Mouse (Mus musculus): ENCODE results near the gene Dcaf11. TPM values are rescaled to one million over a fixed set of nuclear protein-coding genes. Genes with fewer than 3 reads are reported as not detected.

The Dcaf11 gene
- polyA plus RNA-seq, 1 experiment from 2014 or later = 70.9 TPM

DNA sequence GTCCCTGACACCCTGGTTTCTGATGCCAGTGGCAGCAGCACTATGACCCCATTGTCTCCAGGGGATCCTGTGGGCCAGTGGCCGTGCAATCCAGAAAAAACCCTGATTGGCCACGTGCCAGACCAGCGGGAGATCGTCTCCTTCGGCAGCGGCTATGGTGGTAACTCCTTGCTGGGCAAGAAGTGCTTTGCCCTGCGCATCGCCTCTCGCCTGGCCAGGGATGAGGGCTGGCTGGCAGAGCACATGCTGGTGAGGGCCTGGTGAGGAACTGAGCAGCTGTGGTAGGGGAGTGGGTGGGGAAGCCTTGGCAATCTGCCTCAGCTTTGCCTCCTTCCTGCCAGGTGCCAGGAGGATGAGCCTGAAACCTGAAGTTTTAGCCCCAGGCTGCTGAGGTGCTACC lies 15.5 kb upstream of the Dcaf11 start:
- Histone ChIP-seq H3K27me3 (replicated peaks; ENCODE audit: control insufficient read depth, insufficient read depth, low read length) (no peaks in the 10 kb centered on the region), H3K9me3 (ENCODE audit: control insufficient read depth, low read length) (no peaks in the 10 kb centered on the region), H3K4me3 (ENCODE audit: low read depth, low read length) (no peak overlapping the region), H3K36me3 (ENCODE audit: control insufficient read depth, insufficient read depth, low read length) (peaks cover 66% of the 10 kb centered on the region), H3K27ac (ENCODE audit: low read depth) (no peak overlapping the region), H3K9ac (ENCODE audit: low read length) (no peak overlapping the region), H3K4me1 (replicated peaks; ENCODE audit: control insufficient read depth, insufficient read depth, low read length) (peaks cover 8% of the 10 kb centered on the region), H3K4me2 (ENCODE audit: low read length) (no peak overlapping the region)
- 80% methylated on average over 9 of the region's 9 CpGs for WGBS
- ATAC-seq (replicated peaks; ENCODE audit: low FRiP score, low TSS enrichment, low read depth) = no peak
- DNase-seq (ENCODE audit: low spot score) = no peak

DNA sequence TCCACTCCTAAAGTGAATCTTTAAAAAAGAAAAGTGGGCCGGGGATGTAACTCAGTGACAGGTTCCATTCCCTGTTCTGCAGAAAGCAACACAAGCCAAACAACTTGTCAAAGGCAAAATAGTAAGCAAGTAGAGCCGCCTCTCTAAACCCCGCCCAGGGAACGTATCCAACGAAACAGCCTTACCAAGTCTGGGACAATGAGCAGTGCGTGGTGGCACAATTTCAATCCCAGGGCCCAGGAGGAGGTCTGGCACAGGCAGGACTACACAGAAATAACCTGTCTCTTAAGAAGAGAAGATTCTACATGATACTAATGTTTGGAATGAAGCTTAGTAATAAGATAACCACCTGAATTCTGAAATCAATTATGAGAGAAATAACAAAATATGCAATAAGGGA lies 9.6 kb upstream of the Dcaf11 start:
- Histone ChIP-seq H3K27me3 (replicated peaks; ENCODE audit: control insufficient read depth, insufficient read depth, low read length) (no peaks in the 10 kb centered on the region), H3K9ac (ENCODE audit: low read length) (no peak overlapping the region)
- 87% methylated on average over 6 of the region's 6 CpGs for WGBS

DNA sequence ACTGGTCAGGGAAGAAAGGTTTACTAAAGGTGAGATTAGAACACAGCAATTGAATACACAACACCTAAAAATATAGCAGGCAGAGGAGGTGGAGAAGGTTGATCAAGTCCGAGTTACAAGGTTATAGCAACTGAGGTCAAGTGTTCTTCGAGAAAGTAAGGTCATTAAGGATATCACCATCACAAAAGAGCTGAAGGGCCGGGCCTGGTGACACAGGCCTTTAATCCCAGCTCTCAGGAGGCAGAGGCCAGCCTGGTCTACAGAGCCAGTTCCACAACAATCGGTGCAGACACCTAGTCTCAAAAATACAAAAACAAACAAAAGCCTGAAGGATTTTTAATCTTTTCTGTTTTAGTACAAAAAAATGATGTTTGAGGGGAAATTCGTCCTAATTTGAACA lies 8.5 kb upstream of the Dcaf11 start:
- Histone ChIP-seq H3K36me3 (ENCODE audit: control insufficient read depth, insufficient read depth, low read length) (peaks cover 41% of the 10 kb centered on the region), H3K4me2 (ENCODE audit: low read length) (no peak overlapping the region), H3K9me3 (ENCODE audit: control insufficient read depth, low read length) (no peaks in the 10 kb centered on the region), H3K9ac (ENCODE audit: low read length) (no peak overlapping the region), H3K4me1 (replicated peaks; ENCODE audit: control insufficient read depth, insufficient read depth, low read length) (no peaks in the 10 kb centered on the region), H3K4me3 (ENCODE audit: low read depth, low read length) (no peak overlapping the region), H3K27me3 (replicated peaks; ENCODE audit: control insufficient read depth, insufficient read depth, low read length) (no peaks in the 10 kb centered on the region), H3K27ac (ENCODE audit: low read depth) (no peak overlapping the region)
- 65% methylated on average over 5 of the region's 5 CpGs for WGBS
- DNase-seq (ENCODE audit: low spot score) (no peak), ATAC-seq (replicated peaks; ENCODE audit: low FRiP score, low TSS enrichment, low read depth) (no peak)

More for the DNA sequence above, 9.6 kb upstream of the Dcaf11 start:
- H3K4me3 ChIP-seq (ENCODE audit: low read depth, low read length) = no peak overlapping the region
- H3K9me3 ChIP-seq (ENCODE audit: control insufficient read depth, low read length) = no peaks in the 10 kb centered on the region
- no peak overlapping the region for H3K27ac ChIP-seq (ENCODE audit: low read depth)
- peaks cover 52% of the 10 kb centered on the region for H3K36me3 ChIP-seq (ENCODE audit: control insufficient read depth, insufficient read depth, low read length)
- ATAC-seq (replicated peaks; ENCODE audit: low FRiP score, low TSS enrichment, low read depth) = no peak
- DNase-seq (ENCODE audit: low spot score) = no peak
- no peak overlapping the region for H3K4me2 ChIP-seq (ENCODE audit: low read length)
- no peaks in the 10 kb centered on the region for H3K4me1 ChIP-seq (replicated peaks; ENCODE audit: control insufficient read depth, insufficient read depth, low read length)

- Histone ChIP-seq H3K36me3 (ENCODE audit: control insufficient read depth, insufficient read depth, low read length) (peaks cover 36% of the 10 kb centered on the region), H3K9ac (ENCODE audit: low read length) (no peak overlapping the region), H3K9me3 (ENCODE audit: control insufficient read depth, low read length) (no peaks in the 10 kb centered on the region), H3K4me2 (ENCODE audit: low read length) (no peak overlapping the region), H3K27me3 (replicated peaks; ENCODE audit: control insufficient read depth, insufficient read depth, low read length) (no peaks in the 10 kb centered on the region), H3K4me1 (replicated peaks; ENCODE audit: control insufficient read depth, insufficient read depth, low read length) (no peaks in the 10 kb centered on the region), H3K27ac (ENCODE audit: low read depth) (no peak overlapping the region), H3K4me3 (ENCODE audit: low read depth, low read length) (no peak overlapping the region)
- no peak for ATAC-seq (replicated peaks; ENCODE audit: low FRiP score, low TSS enrichment, low read depth)
- DNase-seq (ENCODE audit: low spot score) = no peak
- 90% methylated on average over 8 of the region's 8 CpGs for WGBS
These were observed 8.0 kb upstream of the Dcaf11 start for GRCm38 (mm10) chr14:55551794-55552193.

DNA sequence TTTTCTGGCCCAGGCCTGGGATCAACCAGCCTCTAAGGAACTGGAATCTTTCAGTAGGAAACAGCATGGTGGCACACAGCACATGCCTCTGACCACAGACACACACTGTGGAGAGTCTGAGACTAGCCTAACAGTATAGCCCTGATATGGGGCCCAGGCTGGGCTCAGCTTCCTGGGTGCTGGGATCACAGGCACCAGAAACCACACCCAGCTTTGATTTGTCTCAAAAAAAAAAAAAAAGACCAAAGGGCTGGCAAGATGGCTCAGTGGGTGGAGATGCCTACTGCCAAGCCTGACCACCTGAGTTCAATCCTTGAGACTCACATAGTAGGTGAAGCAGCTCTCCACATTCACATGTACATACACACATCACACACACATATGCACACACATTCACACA lies 5.2 kb upstream of the Dcaf11 start:
- ATAC-seq (replicated peaks; ENCODE audit: low FRiP score, low TSS enrichment, low read depth) (no peak), DNase-seq (ENCODE audit: low spot score) (no peak)
- Histone ChIP-seq H3K27me3 (replicated peaks; ENCODE audit: control insufficient read depth, insufficient read depth, low read length) (no peaks in the 10 kb centered on the region), H3K36me3 (ENCODE audit: control insufficient read depth, insufficient read depth, low read length) (peaks cover 8% of the 10 kb centered on the region), H3K4me1 (replicated peaks; ENCODE audit: control insufficient read depth, insufficient read depth, low read length) (0 out of 2 replicates have a peak, but pooled peaks cover 10% of the 10 kb centered on the region), H3K4me3 (ENCODE audit: low read depth, low read length) (no peak overlapping the region), H3K9me3 (ENCODE audit: control insufficient read depth, low read length) (no peaks in the 10 kb centered on the region), H3K9ac (ENCODE audit: low read length) (no peak overlapping the region), H3K4me2 (ENCODE audit: low read length) (no peak overlapping the region), H3K27ac (ENCODE audit: low read depth) (no peak overlapping the region)

DNA sequence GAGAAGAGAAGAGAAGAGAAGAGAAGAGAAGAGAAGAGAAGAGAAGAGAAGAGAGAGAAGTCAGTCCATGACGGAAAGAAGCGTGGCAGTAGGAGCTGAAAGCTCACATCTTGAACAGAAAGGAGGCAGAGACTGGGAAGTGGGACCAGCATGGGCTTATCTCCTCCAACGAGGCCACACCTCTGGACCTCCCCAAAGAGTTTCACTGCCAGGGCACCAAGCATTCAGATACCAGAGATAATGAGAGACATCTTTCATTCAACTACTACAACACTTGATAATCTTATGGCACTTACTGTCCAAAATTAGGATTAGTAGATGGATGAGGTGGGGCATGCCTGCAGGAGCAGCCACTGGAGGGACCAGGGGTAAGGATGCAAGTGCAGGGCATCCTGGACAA lies 4.0 kb upstream of the Dcaf11 start:
- Histone ChIP-seq H3K9me3 (ENCODE audit: control insufficient read depth, low read length) (no peaks in the 10 kb centered on the region), H3K4me1 (replicated peaks; ENCODE audit: control insufficient read depth, insufficient read depth, low read length) (0 out of 2 replicates have a peak, but pooled peaks cover 10% of the 10 kb centered on the region), H3K4me3 (ENCODE audit: low read depth, low read length) (no peak overlapping the region), H3K4me2 (ENCODE audit: low read length) (no peak overlapping the region), H3K9ac (ENCODE audit: low read length) (no peak overlapping the region), H3K36me3 (ENCODE audit: control insufficient read depth, insufficient read depth, low read length) (no peaks in the 10 kb centered on the region), H3K27ac (ENCODE audit: low read depth) (no peak overlapping the region), H3K27me3 (replicated peaks; ENCODE audit: control insufficient read depth, insufficient read depth, low read length) (no peaks in the 10 kb centered on the region)
- 79% methylated on average over 3 of the region's 3 CpGs for WGBS
- DNase-seq (ENCODE audit: low spot score) (no peak), ATAC-seq (replicated peaks; ENCODE audit: low FRiP score, low TSS enrichment, low read depth) (no peak)

DNA sequence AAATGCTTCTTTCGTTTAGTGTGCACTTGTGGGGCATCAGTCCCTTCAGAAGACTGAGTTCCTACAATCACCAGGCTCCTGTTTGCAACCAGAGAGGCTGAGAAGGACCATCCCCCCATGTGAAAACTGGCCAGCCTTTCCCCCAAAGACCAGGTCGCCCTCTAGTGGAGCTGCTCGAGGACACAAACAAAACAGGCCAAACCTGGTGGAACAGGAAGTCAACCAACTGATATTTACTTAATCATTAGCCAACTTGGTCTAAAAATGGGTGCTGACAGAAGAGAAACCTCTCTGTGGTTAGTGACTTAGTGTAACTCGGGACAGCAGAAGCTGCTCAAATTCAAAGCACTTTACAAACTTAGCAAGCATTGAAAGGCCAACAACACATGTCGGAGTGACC lies 2.8 kb upstream of the Dcaf11 start:
- H3K36me3 ChIP-seq (ENCODE audit: control insufficient read depth, insufficient read depth, low read length) = no peaks in the 10 kb centered on the region
- peaks cover 20% of the 10 kb centered on the region for H3K4me1 ChIP-seq (replicated peaks; ENCODE audit: control insufficient read depth, insufficient read depth, low read length)
- H3K4me3 ChIP-seq (ENCODE audit: low read depth, low read length) = no peak overlapping the region
- DNase-seq (ENCODE audit: low spot score) = peak; percentile 84
- ATAC-seq (replicated peaks; ENCODE audit: low FRiP score, low TSS enrichment, low read depth) = no peak
- no peaks in the 10 kb centered on the region for H3K27me3 ChIP-seq (replicated peaks; ENCODE audit: control insufficient read depth, insufficient read depth, low read length)
- H3K9ac ChIP-seq (ENCODE audit: low read length) = no peak overlapping the region
- 0 out of 2 replicates have a peak overlapping the region, but pooled peaks have one; percentile 43 for H3K27ac ChIP-seq (ENCODE audit: low read depth)
- no peaks in the 10 kb centered on the region for H3K9me3 ChIP-seq (ENCODE audit: control insufficient read depth, low read length)
- H3K4me2 ChIP-seq (ENCODE audit: low read length) = no peak overlapping the region
- 28% methylated on average over 5 of the region's 5 CpGs for WGBS

DNA sequence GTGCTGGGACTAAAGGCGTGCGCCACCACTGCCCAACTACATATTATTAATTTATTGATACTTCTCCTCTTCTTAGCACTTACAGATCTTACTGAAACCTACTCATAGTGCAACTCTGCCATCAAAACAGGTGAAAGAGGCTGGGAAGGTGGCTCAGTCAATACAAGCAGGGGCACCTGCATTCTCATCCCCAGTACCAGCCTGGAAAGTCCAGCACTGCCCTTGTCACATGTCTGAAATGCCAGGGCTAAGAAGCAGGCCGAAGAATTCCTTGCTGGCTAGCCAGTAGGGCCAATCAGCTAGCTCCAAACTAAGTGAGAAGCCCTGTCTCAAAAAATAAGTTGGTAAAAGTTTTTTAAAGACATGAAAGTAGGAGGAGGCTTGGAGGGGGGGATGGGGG lies 2.2 kb upstream of the Dcaf11 start:
- no peak overlapping the region for H3K9ac ChIP-seq (ENCODE audit: low read length)
- peaks cover 20% of the 10 kb centered on the region for H3K4me1 ChIP-seq (replicated peaks; ENCODE audit: control insufficient read depth, insufficient read depth, low read length)
- DNase-seq (ENCODE audit: low spot score) (no peak), ATAC-seq (replicated peaks; ENCODE audit: low FRiP score, low TSS enrichment, low read depth) (no peak)
- no peak overlapping the region for H3K27ac ChIP-seq (ENCODE audit: low read depth)
- 86% methylated on average over 3 of the region's 3 CpGs for WGBS
- no peak overlapping the region for H3K4me2 ChIP-seq (ENCODE audit: low read length)
- H3K9me3 ChIP-seq (ENCODE audit: control insufficient read depth, low read length) = no peaks in the 10 kb centered on the region
- no peaks in the 10 kb centered on the region for H3K36me3 ChIP-seq (ENCODE audit: control insufficient read depth, insufficient read depth, low read length)
- H3K27me3 ChIP-seq (replicated peaks; ENCODE audit: control insufficient read depth, insufficient read depth, low read length) = no peaks in the 10 kb centered on the region
- no peak overlapping the region for H3K4me3 ChIP-seq (ENCODE audit: low read depth, low read length)

- peak overlapping the region; percentile 60 for H3K4me3 ChIP-seq (ENCODE audit: low read depth, low read length)
- no peak for DNase-seq (ENCODE audit: low spot score)
- H3K4me1 ChIP-seq (replicated peaks; ENCODE audit: control insufficient read depth, insufficient read depth, low read length) = peaks cover 20% of the 10 kb centered on the region
- H3K36me3 ChIP-seq (ENCODE audit: control insufficient read depth, insufficient read depth, low read length) = peaks cover 13% of the 10 kb centered on the region
- peak overlapping the region; percentile 58 for H3K9ac ChIP-seq (ENCODE audit: low read length)
- H3K4me2 ChIP-seq (ENCODE audit: low read length) = peak overlapping the region; percentile 83
- no peak for ATAC-seq (replicated peaks; ENCODE audit: low FRiP score, low TSS enrichment, low read depth)
- no peaks in the 10 kb centered on the region for H3K27me3 ChIP-seq (replicated peaks; ENCODE audit: control insufficient read depth, insufficient read depth, low read length)
- WGBS = 54% methylated on average over 6 of the region's 6 CpGs
- peak overlapping the region; percentile 92; the same call in 1 of the 2 replicates for H3K27ac ChIP-seq (ENCODE audit: low read depth)
- H3K9me3 ChIP-seq (ENCODE audit: control insufficient read depth, low read length) = no peaks in the 10 kb centered on the region
These were observed 912 bp upstream of the Dcaf11 start for GRCm38 (mm10) chr14:55558740-55559448.
